Mouse (Mus musculus): Measurements from ENCODE around the gene Epha2.

- no peak for TF ChIP-seq CTCF (IDR thresholded peaks at IDR 0.05; ENCODE audit: borderline replicate concordance, extremely low read depth, insufficient read depth, insufficient read length)
- TF ChIP-seq POLR2A (IDR thresholded peaks at IDR 0.05; ENCODE audit: borderline replicate concordance, extremely low read depth, insufficient read depth, insufficient read length, poor library complexity, severe bottlenecking), result no peak
These were observed 3.2 kb downstream of the Epha2 start for GRCm38 (mm10) chr4:141304223-141304611.

All from brain, embryonic 14.5 days (tissue).